Mouse (Mus musculus) CH12.LX (cell line): ENCODE measurements around the gene E130218I03Rik. TPM values are rescaled to one million over a fixed set of nuclear protein-coding genes. Genes with fewer than 3 reads are reported as not detected.

Source experiments
- DNase-seq: peaks from one replicate; pipeline ENCODE4 v3.0.0-alpha.2; 2013; ENCODE audit errors: extremely low read depth
- H3K27ac ChIP-seq: 2 replicates; pipeline ENCODE4 v1.5.1; 2012; ENCODE audit warnings: low read depth, mild to moderate bottlenecking, control low read depth, moderate library complexity; ENCODE audit not compliant: insufficient read depth
- H3K27me3 ChIP-seq: replicated peaks from 2 replicates; pipeline ENCODE3; 2012; ENCODE audit warnings: inconsistent platforms
- H3K36me3 ChIP-seq, 2 experiments: replicated peaks in 1 of 2; 2 replicates each; pipeline versions ENCODE3 to v1.6.1; 2012; ENCODE audit warnings: inconsistent platforms in 1 of 2, low read length in 1 of 2, mild to moderate bottlenecking in 1 of 2, mixed read lengths in 1 of 2, moderate library complexity in 1 of 2; ENCODE audit not compliant: control insufficient read depth in 1 of 2, insufficient read depth in 1 of 2
- H3K4me1 ChIP-seq, 2 experiments: 2 replicates each; pipeline ENCODE4 v1.6.1; 2012; ENCODE audit warnings: inconsistent platforms in 1 of 2, moderate library complexity in 1 of 2; ENCODE audit not compliant: insufficient read depth in 2 of 2, control insufficient read depth in 1 of 2
- H3K4me2 ChIP-seq: 2 replicates; pipeline ENCODE4 v1.6.1; 2012; ENCODE audit warnings: low read depth, mild to moderate bottlenecking, control low read depth; ENCODE audit not compliant: poor library complexity, insufficient read depth, severe bottlenecking
- H3K4me3 ChIP-seq, 3 experiments: fragments of 150-350 bp in 1 of 3; sonication (generic) in 1 of 3; replicated peaks in 1 of 3; 2 replicates each; pipeline versions ENCODE3 to v1.5.1; 2011 to 2012; ENCODE audit warnings: low read depth in 2 of 3, low read length in 2 of 3, mild to moderate bottlenecking in 2 of 3, moderate library complexity in 2 of 3, control low read depth in 1 of 3, improper control_type of control experiment in 1 of 3, inconsistent platforms in 1 of 3, mixed read lengths in 1 of 3; ENCODE audit not compliant: poor library complexity in 1 of 3
- H3K79me2 ChIP-seq: replicated peaks from 2 replicates; pipeline ENCODE4 v1.6.1; 2012; ENCODE audit warnings: mild to moderate bottlenecking, moderate library complexity; ENCODE audit not compliant: control insufficient read depth, poor library complexity, insufficient read depth, severe bottlenecking; ENCODE audit errors: extremely low read depth
- H3K9ac ChIP-seq: 2 replicates; pipeline ENCODE4 v1.6.1; 2012; ENCODE audit warnings: low read depth, mild to moderate bottlenecking, control low read depth, moderate library complexity; ENCODE audit not compliant: insufficient read depth
- H3K9me3 ChIP-seq: replicated peaks from 2 replicates; pipeline ENCODE3; 2012; ENCODE audit warnings: low read length, inconsistent platforms, mixed read lengths
- CHD1 ChIP-seq: IDR thresholded peaks from 2 replicates; pipeline ENCODE4 v1.6.1; 2012; ENCODE audit warnings: low read depth, low read length, improper control_type of control experiment, inconsistent platforms
- CTCF ChIP-seq, 2 experiments: IDR thresholded peaks in 1 of 2; conservative IDR thresholded peaks in 1 of 2; 2 replicates each; pipeline ENCODE4 v1.5.1; 2011 to 2012; ENCODE audit warnings: low read depth in 2 of 2, low read length in 2 of 2, improper control_type of control experiment in 1 of 2, inconsistent platforms in 1 of 2, mild to moderate bottlenecking in 1 of 2, moderate library complexity in 1 of 2
- ELF1 ChIP-seq: IDR thresholded peaks from 2 replicates; pipeline ENCODE4 v1.6.1; 2014; ENCODE audit warnings: low read depth, mild to moderate bottlenecking, inconsistent platforms, low read length, improper control_type of control experiment
- JUN ChIP-seq: IDR thresholded peaks from 2 replicates; pipeline ENCODE4 v1.6.1; 2011; ENCODE audit warnings: low read depth, mild to moderate bottlenecking, low read length, improper control_type of control experiment, moderate library complexity; ENCODE audit not compliant: insufficient read depth
- JUND ChIP-seq: conservative IDR thresholded peaks from 2 replicates; pipeline ENCODE4 v1.6.1; 2011; ENCODE audit warnings: low read depth, low read length, improper control_type of control experiment
- KAT2A ChIP-seq: IDR thresholded peaks from 2 replicates; pipeline ENCODE4 v1.6.1; 2012; ENCODE audit warnings: low read length, improper control_type of control experiment, inconsistent platforms; ENCODE audit not compliant: insufficient replicate concordance
- MAFK ChIP-seq: IDR thresholded peaks from 2 replicates; pipeline ENCODE4 v1.6.1; 2011; ENCODE audit warnings: low read length, improper control_type of control experiment; ENCODE audit not compliant: insufficient replicate concordance
- MEF2A ChIP-seq: IDR thresholded peaks from 2 replicates; pipeline ENCODE4 v1.6.1; 2014; ENCODE audit warnings: low read depth, mild to moderate bottlenecking, inconsistent platforms, low read length, improper control_type of control experiment, borderline replicate concordance
- MXI1 ChIP-seq: IDR thresholded peaks from 2 replicates; pipeline ENCODE4 v1.6.1; 2011; ENCODE audit warnings: mild to moderate bottlenecking, low read depth, low read length, improper control_type of control experiment
- MYC ChIP-seq: IDR thresholded peaks from 2 replicates; pipeline ENCODE4 v1.6.1; 2011; ENCODE audit warnings: low read depth, mild to moderate bottlenecking, improper control_type of control experiment, low read length
- NRF1 ChIP-seq: IDR thresholded peaks from 2 replicates; pipeline ENCODE4 v1.6.1; 2014; ENCODE audit warnings: low read depth, mild to moderate bottlenecking, inconsistent platforms, low read length, improper control_type of control experiment, moderate library complexity
- PAX5 ChIP-seq: IDR thresholded peaks from 2 replicates; pipeline ENCODE4 v1.6.1; 2012; ENCODE audit warnings: low read length, inconsistent platforms, mixed read lengths
- RCOR1 ChIP-seq: conservative IDR thresholded peaks from 2 replicates; pipeline ENCODE4 v1.6.1; 2012; ENCODE audit warnings: low read depth, mild to moderate bottlenecking, inconsistent platforms, low read length, improper control_type of control experiment
- SIN3A ChIP-seq: IDR thresholded peaks from 2 replicates; pipeline ENCODE4 v1.6.1; 2012; ENCODE audit warnings: low read length, improper control_type of control experiment, inconsistent platforms
- SMC3 ChIP-seq: IDR thresholded peaks from 2 replicates; pipeline ENCODE4 v1.6.1; 2011; ENCODE audit warnings: low read depth, low read length, improper control_type of control experiment
- TBP ChIP-seq: conservative IDR thresholded peaks from 2 replicates; pipeline ENCODE4 v1.6.1; 2011; ENCODE audit warnings: low read depth, low read length, improper control_type of control experiment
- TCF12 ChIP-seq: IDR thresholded peaks from 2 replicates; pipeline ENCODE4 v1.6.1; 2014; ENCODE audit warnings: low read depth, mild to moderate bottlenecking, inconsistent platforms, low read length, improper control_type of control experiment
- UBTF ChIP-seq: IDR thresholded peaks from 2 replicates; pipeline ENCODE4 v1.6.1; 2012; ENCODE audit warnings: low read depth, mild to moderate bottlenecking, inconsistent platforms, low read length, improper control_type of control experiment, moderate library complexity
- USF1 ChIP-seq: IDR thresholded peaks from 2 replicates; pipeline ENCODE4 v1.6.1; 2014; ENCODE audit warnings: low read depth, mild to moderate bottlenecking, inconsistent platforms, low read length, improper control_type of control experiment
- USF2 ChIP-seq: conservative IDR thresholded peaks from 2 replicates; pipeline ENCODE4 v1.6.1; 2011; ENCODE audit warnings: low read depth, low read length, improper control_type of control experiment
- ZKSCAN1 ChIP-seq: IDR thresholded peaks from 2 replicates; pipeline ENCODE4 v1.6.1; 2012; ENCODE audit warnings: low read depth, inconsistent platforms, low read length, improper control_type of control experiment, borderline replicate concordance
- ZMIZ1 ChIP-seq: IDR thresholded peaks from 2 replicates; pipeline ENCODE4 v1.6.1; 2012; ENCODE audit warnings: low read depth, mild to moderate bottlenecking, inconsistent platforms, low read length, improper control_type of control experiment
- dilution Hi-C: fragments of 300-500 bp; cut with MboI; formaldehyde crosslinking; loops from 2 replicates; pipeline ENCODE4 v1.14.3; 2020; ENCODE audit warnings: low sequenced_read_pairs; ENCODE audit not compliant: extremely low pct_unique_long_range_greater_than_20kb, extremely low pct_ligation_motif_present
- in situ Hi-C: fragments of 300-500 bp; cut with MboI; formaldehyde crosslinking; loops from 3 replicates; pipeline ENCODE4 v1.14.3; 2019; ENCODE audit warnings: low sequenced_read_pairs, low pct_ligation_motif_present, low pct_unique_long_range_greater_than_20kb, mixed read lengths
- polyA plus RNA-seq: library from polyadenylated mRNA; unstranded; fragments of >175 nt; gene quantifications from 2 replicates; pipeline ENCODE4 v1.2.1, GENCODE M21; 2012; ENCODE audit warnings: low read depth; ENCODE audit not compliant: insufficient read length
- total RNA-seq, 2 experiments: library from RNA; depleted of rRNA; stranded (reverse); fragments of 300-350 nt in 1 of 2; fragments of >200 nt in 1 of 2; gene quantifications; 2 replicates each; pipeline ENCODE4 v1.2.3; 2012 to 2014

The E130218I03Rik gene
- total and polyA plus RNA-seq, 3 experiments, result 1.6 to 2.9 TPM; not detected in 1

DNA sequence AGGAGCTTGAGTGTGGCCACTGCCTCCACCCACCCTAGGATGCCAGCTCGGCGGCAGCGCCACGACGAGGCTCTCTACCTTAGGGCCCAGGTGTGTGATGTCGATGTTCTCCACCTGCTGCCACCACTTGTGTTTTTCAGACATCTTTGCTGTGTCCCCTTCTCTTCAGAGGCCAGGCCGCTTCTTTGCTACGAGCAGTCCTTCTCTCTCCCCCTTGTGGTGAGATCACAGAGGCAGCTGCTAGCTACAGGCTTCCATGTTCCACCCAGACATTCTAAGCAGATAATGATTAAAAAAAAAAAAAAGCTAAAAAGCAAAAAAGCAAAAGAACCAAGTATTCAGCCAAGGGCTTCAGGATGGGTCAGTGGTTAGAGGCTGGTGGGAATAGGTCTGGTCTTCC lies 16.3 kb upstream of the E130218I03Rik start, which contains the start of gene Catsper4:
TSS of gene Catsper4 (minus strand) at position 190 of the 400 bp plus-strand sequence.
- no peak for DNase-seq
- Histone ChIP-seq H3K4me3 (no peak within 1 kb of the TSS), H3K79me2 (no peaks in the 10 kb centered on the region), H3K27ac (no peak within 1 kb of the TSS), H3K9ac (no peak within 1 kb of the TSS), H3K9me3 (peaks cover 3% of the 10 kb centered on the region), H3K36me3 (no peaks in the 10 kb centered on the region), H3K27me3 (peaks cover 29% of the 10 kb centered on the region), H3K4me2 (no peak within 1 kb of the TSS), H3K4me1 (no peaks in the 10 kb centered on the region; a peak in 1 of 4 replicates)
- in situ Hi-C loops, result loop anchor here (5.0 kb wide), 1 partner anchor 40 kb away; the partner anchor contains the start of gene Cep85
- TF ChIP-seq SMC3 (peak; percentile 37), KAT2A (no peak), CTCF (conservative IDR thresholded peaks at IDR 0.05 in 1 of 2, IDR thresholded peaks at IDR 0.05 in 1 of 2; ENCODE audit: low read depth in 2 of 2, low read length in 2 of 2) (peak in 1 of 2 experiments; percentile 48; a peak in 2 of 4 replicates), NRF1 (no peak)
- dilution Hi-C loops, result no loop called here

GRCm38 (mm10) chr4:134230431-134230830 lies 13.0 kb upstream of the E130218I03Rik start:
- dilution Hi-C loops, result no loop called here
- H3K36me3 ChIP-seq, result no peaks in the 10 kb centered on the region
- H3K4me3 ChIP-seq, result no peak overlapping the region
- no peaks in the 10 kb centered on the region for H3K9me3 ChIP-seq
- peaks cover 30% of the 10 kb centered on the region for H3K27me3 ChIP-seq
- no peak overlapping the region for H3K9ac ChIP-seq
- no peak overlapping the region for H3K27ac ChIP-seq
- no peak for TF ChIP-seq JUN
- TF ChIP-seq KAT2A, result no peak
- no peak for TF ChIP-seq USF2
- TF ChIP-seq TBP, result no peak
- TF ChIP-seq PAX5, result no peak
- in situ Hi-C loops, result no loop called here
- no peaks in the 10 kb centered on the region for H3K4me1 ChIP-seq
- no peaks in the 10 kb centered on the region for H3K79me2 ChIP-seq
- DNase-seq, result no peak
- no peak overlapping the region for H3K4me2 ChIP-seq

- Histone ChIP-seq H3K27me3 (peaks cover 16% of the 10 kb centered on the region), H3K9me3 (no peaks in the 10 kb centered on the region), H3K36me3 (no peaks in the 10 kb centered on the region), H3K27ac (no peak overlapping the region), H3K9ac (no peak overlapping the region), H3K4me2 (no peak overlapping the region), H3K79me2 (no peaks in the 10 kb centered on the region), H3K4me3 (no peak overlapping the region), H3K4me1 (peaks cover 6 to 10% of the 10 kb centered on the region in 2 experiments; a peak in 2 of 4 replicates)
- TF ChIP-seq ZKSCAN1 (no peak), ELF1 (no peak), MYC (no peak), SMC3 (no peak), NRF1 (no peak), MXI1 (no peak), UBTF (no peak), RCOR1 (no peak), CTCF (conservative IDR thresholded peaks at IDR 0.05 in 1 of 2, IDR thresholded peaks at IDR 0.05 in 1 of 2; ENCODE audit: low read depth in 2 of 2, low read length in 2 of 2) (no peak), USF1 (no peak), MEF2A (no peak), PAX5 (no peak), MAFK (no peak), TCF12 (no peak), ZMIZ1 (no peak), USF2 (no peak), SIN3A (no peak), TBP (no peak), JUND (no peak), CHD1 (no peak)
- DNase-seq, result no peak
- in situ Hi-C loops, result no loop called here
- dilution Hi-C loops, result no loop called here
Observed at GRCm38 (mm10) chr4:134234876-134235275, 8.6 kb upstream of the E130218I03Rik start.
